Mouse (Mus musculus): ENCODE measurements at regions not wholly inside any gene's neighbourhood (a gene's known extent, or its start where the extent isn't known, plus 50 kb on each side); places are given as distances from the start of the nearest gene placed in this dataset.
A peak's percentile ranks its signal among the peaks of the same experiment; 100 is the strongest.

DNA sequence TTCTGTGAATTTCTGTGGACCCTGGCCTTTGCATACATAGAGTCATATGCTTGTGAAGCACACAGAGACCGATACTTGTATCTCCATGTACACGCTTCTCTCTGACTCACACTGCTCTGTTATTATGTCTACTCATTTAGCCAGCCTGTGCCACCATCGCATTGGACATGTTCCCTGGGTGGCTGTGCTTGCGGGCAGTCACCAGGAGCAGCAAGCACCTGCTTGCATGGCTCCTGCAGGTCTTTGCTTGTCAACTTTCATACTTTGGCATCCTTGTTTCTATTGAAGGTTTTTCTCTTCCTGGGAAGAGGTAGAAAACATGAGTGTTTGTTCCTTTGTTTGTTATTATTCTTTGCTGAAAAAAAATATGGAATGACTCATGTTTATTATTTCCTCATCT, 136.1 kb upstream of the Ahr start:
- WGBS (ENCODE audit: insufficient replicate concordance): 76% methylated on average over 4 of the region's 4 CpGs
- Histone ChIP-seq H3K4me1 (ENCODE audit: control insufficient read depth, low read depth, low read length) (no peaks in the 10 kb centered on the region), H3K4me3 (ENCODE audit: low read depth, low read length) (no peak overlapping the region), H3K9ac (ENCODE audit: low read depth, low read length) (no peak overlapping the region), H3K36me3 (ENCODE audit: control insufficient read depth, insufficient read depth) (no peaks in the 10 kb centered on the region), H3K27ac (ENCODE audit: low read length) (no peak overlapping the region), H3K9me3 (replicated peaks; ENCODE audit: control insufficient read depth, low read length) (no peaks in the 10 kb centered on the region), H3K4me2 (ENCODE audit: low read depth, low read length) (no peak overlapping the region), H3K27me3 (ENCODE audit: control insufficient read depth, insufficient read depth, low read depth, low read length) (no peaks in the 10 kb centered on the region)
- ATAC-seq (ENCODE audit: low read depth): no peak

DNA sequence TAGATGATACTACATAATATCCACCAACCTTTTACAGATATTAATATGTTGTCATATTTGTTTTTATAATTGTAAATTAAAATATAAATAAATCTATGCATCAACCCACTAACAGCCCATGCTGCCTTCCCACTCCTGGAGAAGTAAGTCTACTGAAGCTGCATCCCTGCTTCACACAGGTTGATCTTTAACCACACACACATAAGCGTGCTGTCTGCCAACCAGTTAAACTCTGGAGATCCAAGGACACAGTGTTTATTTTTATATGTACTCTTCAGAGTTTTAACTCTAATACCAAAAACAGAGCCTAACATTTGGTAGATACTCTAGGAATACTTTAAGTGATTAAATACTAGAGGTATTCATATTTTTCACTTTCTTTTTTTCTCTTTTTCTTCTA, 133.9 kb upstream of the Ahr start:
- Histone ChIP-seq H3K9ac (ENCODE audit: low read depth, low read length) (no peak overlapping the region), H3K36me3 (ENCODE audit: control insufficient read depth, insufficient read depth) (no peaks in the 10 kb centered on the region), H3K27ac (ENCODE audit: low read length) (no peak overlapping the region), H3K4me1 (ENCODE audit: control insufficient read depth, low read depth, low read length) (no peaks in the 10 kb centered on the region), H3K4me2 (ENCODE audit: low read depth, low read length) (no peak overlapping the region), H3K4me3 (ENCODE audit: low read depth, low read length) (no peak overlapping the region), H3K9me3 (replicated peaks; ENCODE audit: control insufficient read depth, low read length) (no peaks in the 10 kb centered on the region), H3K27me3 (ENCODE audit: control insufficient read depth, insufficient read depth, low read depth, low read length) (no peaks in the 10 kb centered on the region)
- ATAC-seq (ENCODE audit: low read depth): peak; percentile 52
- 69% methylated on average over 1 of the region's 1 CpGs for WGBS (ENCODE audit: insufficient replicate concordance)

DNA sequence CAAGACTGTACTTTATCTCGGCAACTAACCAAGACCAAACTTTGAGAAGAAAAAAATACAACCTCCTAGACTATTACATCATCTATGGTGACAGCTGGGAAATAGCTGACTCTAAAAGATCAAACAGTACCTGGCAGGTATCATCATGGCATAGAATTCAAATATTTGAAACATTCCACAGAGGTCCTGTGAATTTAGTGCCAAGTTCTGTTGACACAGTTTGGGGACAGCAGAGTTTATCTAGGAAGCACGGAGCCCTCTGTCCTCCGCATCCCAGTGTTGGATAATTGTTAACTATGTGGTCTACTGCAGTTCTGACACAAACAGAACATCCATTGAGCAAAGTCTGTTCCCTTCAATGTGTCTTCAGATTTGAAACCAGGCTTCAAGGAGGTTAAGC, 132.9 kb upstream of the Ahr start:
- no peaks in the 10 kb centered on the region for H3K4me1 ChIP-seq (ENCODE audit: control insufficient read depth, low read depth, low read length)
- H3K27ac ChIP-seq (ENCODE audit: low read length): peak overlapping the region; percentile 36
- WGBS (ENCODE audit: insufficient replicate concordance): 70% methylated on average over 3 of the region's 3 CpGs
- H3K9me3 ChIP-seq (replicated peaks; ENCODE audit: control insufficient read depth, low read length): no peaks in the 10 kb centered on the region
- H3K27me3 ChIP-seq (ENCODE audit: control insufficient read depth, insufficient read depth, low read depth, low read length): no peaks in the 10 kb centered on the region
- peak; percentile 88 for ATAC-seq (ENCODE audit: low read depth)
- no peak overlapping the region for H3K4me3 ChIP-seq (ENCODE audit: low read depth, low read length)
- H3K36me3 ChIP-seq (ENCODE audit: control insufficient read depth, insufficient read depth): no peaks in the 10 kb centered on the region
- no peak overlapping the region for H3K4me2 ChIP-seq (ENCODE audit: low read depth, low read length)
- no peak overlapping the region for H3K9ac ChIP-seq (ENCODE audit: low read depth, low read length)

DNA sequence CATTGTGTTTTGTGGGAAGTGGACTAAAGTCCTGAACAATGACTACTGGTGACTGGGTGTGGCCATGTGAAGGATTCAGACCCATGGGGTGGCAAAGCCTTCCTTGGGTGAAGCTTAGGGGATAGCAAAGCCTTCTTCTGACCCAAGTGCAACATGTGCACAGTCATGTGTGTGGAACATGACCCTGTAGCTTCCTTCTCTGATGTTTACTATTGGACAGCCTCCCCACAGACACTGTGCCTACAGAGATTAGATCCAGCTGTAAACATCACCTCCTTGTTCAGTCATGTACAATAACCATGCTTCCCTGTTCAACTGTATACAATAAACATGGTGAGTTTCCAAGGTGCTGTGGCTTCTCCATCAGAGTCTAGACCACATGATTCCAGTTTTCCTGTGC, 132.4 kb upstream of the Ahr start:
- peak overlapping the region; percentile 35 for H3K27ac ChIP-seq (ENCODE audit: low read length)
- H3K9ac ChIP-seq (ENCODE audit: low read depth, low read length): no peak overlapping the region
- no peak overlapping the region for H3K4me2 ChIP-seq (ENCODE audit: low read depth, low read length)
- H3K9me3 ChIP-seq (replicated peaks; ENCODE audit: control insufficient read depth, low read length): no peaks in the 10 kb centered on the region
- no peaks in the 10 kb centered on the region for H3K4me1 ChIP-seq (ENCODE audit: control insufficient read depth, low read depth, low read length)
- no peaks in the 10 kb centered on the region for H3K27me3 ChIP-seq (ENCODE audit: control insufficient read depth, insufficient read depth, low read depth, low read length)
- no peak overlapping the region for H3K4me3 ChIP-seq (ENCODE audit: low read depth, low read length)
- H3K36me3 ChIP-seq (ENCODE audit: control insufficient read depth, insufficient read depth): no peaks in the 10 kb centered on the region
- ATAC-seq (ENCODE audit: low read depth): 0 out of 2 replicates have a peak, but pooled peaks have one; percentile 14

DNA sequence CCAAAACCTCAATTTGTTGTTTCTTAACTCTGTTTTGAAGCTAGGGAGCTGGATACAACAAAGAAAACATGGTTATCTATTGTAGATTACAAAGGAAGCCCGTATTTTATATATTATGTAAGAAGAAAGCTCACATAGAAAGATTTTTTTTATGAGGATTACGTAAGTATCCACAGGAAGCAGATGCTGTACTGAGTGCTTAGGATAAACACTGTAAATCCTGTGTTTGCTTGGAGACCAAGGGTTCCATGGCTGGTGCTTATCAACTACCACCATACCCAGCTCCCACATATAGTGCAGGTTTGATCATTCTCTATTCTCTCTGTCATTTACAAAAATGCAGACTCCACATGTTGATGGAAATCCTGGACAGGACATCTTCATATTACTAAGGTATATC, 131.2 kb upstream of the Ahr start:
- WGBS (ENCODE audit: insufficient replicate concordance): 19% methylated on average over 2 of the region's 2 CpGs

DNA sequence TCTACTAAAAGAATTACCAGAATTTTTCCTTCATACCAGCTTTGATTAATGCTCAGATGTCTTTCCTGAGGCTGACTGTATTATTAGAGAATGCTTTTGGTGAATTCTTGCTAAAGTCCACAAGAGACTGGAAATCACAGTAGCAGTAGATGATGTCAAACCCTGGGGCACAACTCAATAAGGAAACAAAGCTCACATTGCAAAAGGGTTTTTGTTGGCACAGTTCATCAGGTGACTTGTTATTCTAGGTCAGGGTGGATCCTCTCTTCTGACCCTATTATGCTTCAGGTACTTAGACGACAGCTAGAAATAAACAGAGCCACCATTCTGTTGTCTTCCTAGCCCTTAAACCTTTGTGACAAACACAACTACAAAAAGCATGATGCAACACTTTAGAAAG, 128.2 kb upstream of the Ahr start:
- Histone ChIP-seq H3K4me2 (ENCODE audit: low read depth, low read length) (no peak overlapping the region), H3K4me1 (ENCODE audit: control insufficient read depth, low read depth, low read length) (no peaks in the 10 kb centered on the region), H3K36me3 (ENCODE audit: control insufficient read depth, insufficient read depth) (no peaks in the 10 kb centered on the region), H3K27ac (ENCODE audit: low read length) (0 out of 2 replicates have a peak overlapping the region, but pooled peaks have one; percentile 5), H3K27me3 (ENCODE audit: control insufficient read depth, insufficient read depth, low read depth, low read length) (no peaks in the 10 kb centered on the region), H3K9ac (ENCODE audit: low read depth, low read length) (no peak overlapping the region), H3K9me3 (replicated peaks; ENCODE audit: control insufficient read depth, low read length) (no peaks in the 10 kb centered on the region), H3K4me3 (ENCODE audit: low read depth, low read length) (no peak overlapping the region)
- WGBS (ENCODE audit: insufficient replicate concordance): 50% methylated on average over 1 of the region's 1 CpGs
- ATAC-seq (ENCODE audit: low read depth): peak; percentile 41; the same call in 1 of the 2 replicates

More for the DNA sequence above, 131.2 kb upstream of the Ahr start:
- no peak for ATAC-seq (ENCODE audit: low read depth)
- no peaks in the 10 kb centered on the region for H3K27me3 ChIP-seq (ENCODE audit: control insufficient read depth, insufficient read depth, low read depth, low read length)
- H3K9me3 ChIP-seq (replicated peaks; ENCODE audit: control insufficient read depth, low read length): no peaks in the 10 kb centered on the region
- H3K9ac ChIP-seq (ENCODE audit: low read depth, low read length): no peak overlapping the region
- H3K36me3 ChIP-seq (ENCODE audit: control insufficient read depth, insufficient read depth): no peaks in the 10 kb centered on the region
- no peak overlapping the region for H3K27ac ChIP-seq (ENCODE audit: low read length)
- no peaks in the 10 kb centered on the region for H3K4me1 ChIP-seq (ENCODE audit: control insufficient read depth, low read depth, low read length)
- no peak overlapping the region for H3K4me3 ChIP-seq (ENCODE audit: low read depth, low read length)
- H3K4me2 ChIP-seq (ENCODE audit: low read depth, low read length): no peak overlapping the region

DNA sequence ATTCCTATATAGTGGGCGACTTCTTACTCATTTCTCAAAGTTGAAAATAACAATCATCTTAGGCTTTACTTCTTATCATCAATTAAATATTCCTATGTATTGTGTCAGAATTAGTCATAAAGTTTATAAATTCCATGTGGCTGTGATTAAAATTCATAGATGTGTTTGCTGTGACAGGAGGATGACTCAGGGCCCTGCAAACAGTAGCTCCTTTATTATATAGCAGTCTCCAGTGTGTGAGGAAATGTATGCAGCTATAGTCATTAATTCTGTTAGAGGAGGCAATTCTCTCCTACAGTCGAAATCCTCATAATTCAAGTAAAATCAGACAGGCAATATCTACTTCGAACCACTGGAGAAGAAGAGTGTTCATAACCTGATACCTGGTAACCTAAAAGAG, 121.7 kb upstream of the Ahr start:
- ATAC-seq (ENCODE audit: low read depth): no peak
- Histone ChIP-seq H3K9me3 (replicated peaks; ENCODE audit: control insufficient read depth, low read length) (no peaks in the 10 kb centered on the region), H3K4me1 (ENCODE audit: control insufficient read depth, low read depth, low read length) (no peaks in the 10 kb centered on the region), H3K9ac (ENCODE audit: low read depth, low read length) (no peak overlapping the region), H3K27me3 (ENCODE audit: control insufficient read depth, insufficient read depth, low read depth, low read length) (no peaks in the 10 kb centered on the region), H3K27ac (ENCODE audit: low read length) (no peak overlapping the region), H3K36me3 (ENCODE audit: control insufficient read depth, insufficient read depth) (no peaks in the 10 kb centered on the region), H3K4me2 (ENCODE audit: low read depth, low read length) (no peak overlapping the region), H3K4me3 (ENCODE audit: low read depth, low read length) (no peak overlapping the region)
- WGBS (ENCODE audit: insufficient replicate concordance): 57% methylated on average over 3 of the region's 3 CpGs

DNA sequence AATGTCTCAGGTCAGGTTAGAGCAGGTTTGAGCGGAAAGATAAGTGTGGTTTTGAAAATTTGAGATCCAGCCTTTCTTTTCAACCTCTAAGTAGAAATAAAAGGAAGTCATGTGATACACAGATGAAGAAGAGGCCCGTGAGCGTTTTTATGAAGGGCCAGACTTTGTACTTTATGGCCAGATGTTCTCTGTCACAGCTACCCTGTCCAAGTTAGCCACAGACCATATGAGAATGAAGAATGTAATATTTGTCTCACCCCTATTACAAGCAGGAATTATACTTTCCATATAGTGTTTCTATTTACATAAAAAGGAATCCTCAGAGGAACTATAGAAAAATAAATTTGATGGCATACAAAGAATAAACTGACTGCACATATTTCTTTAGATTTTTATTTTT, 114.9 kb upstream of the Ahr start:
- no peaks in the 10 kb centered on the region for H3K27me3 ChIP-seq (ENCODE audit: control insufficient read depth, insufficient read depth, low read depth, low read length)
- no peak for ATAC-seq (ENCODE audit: low read depth)
- no peak overlapping the region for H3K4me2 ChIP-seq (ENCODE audit: low read depth, low read length)
- H3K4me1 ChIP-seq (ENCODE audit: control insufficient read depth, low read depth, low read length): no peaks in the 10 kb centered on the region
- 46% methylated on average over 3 of the region's 3 CpGs for WGBS (ENCODE audit: insufficient replicate concordance)
- H3K27ac ChIP-seq (ENCODE audit: low read length): no peak overlapping the region
- H3K4me3 ChIP-seq (ENCODE audit: low read depth, low read length): no peak overlapping the region
- H3K9me3 ChIP-seq (replicated peaks; ENCODE audit: control insufficient read depth, low read length): no peaks in the 10 kb centered on the region
- no peak overlapping the region for H3K9ac ChIP-seq (ENCODE audit: low read depth, low read length)
- no peaks in the 10 kb centered on the region for H3K36me3 ChIP-seq (ENCODE audit: control insufficient read depth, insufficient read depth)

DNA sequence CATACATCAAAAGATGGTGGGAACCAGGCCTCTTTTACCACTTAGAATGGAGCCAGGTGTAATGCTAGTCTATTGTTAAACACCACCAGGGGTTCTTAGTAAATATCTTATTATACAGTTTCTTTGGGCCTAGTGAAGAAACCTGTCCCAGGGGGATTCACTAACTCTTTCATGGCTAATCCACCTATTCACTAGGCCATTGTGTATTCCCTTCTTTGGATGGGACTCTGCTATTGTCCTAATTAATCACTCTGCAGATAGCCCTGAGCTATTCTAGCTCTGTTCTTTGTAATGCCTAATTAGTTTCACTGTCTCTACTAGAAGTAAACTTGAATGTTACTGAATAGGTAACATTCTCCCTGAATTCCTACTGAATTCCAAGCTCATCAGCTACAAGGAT, 107.6 kb upstream of the Ahr start:
- Histone ChIP-seq H3K4me1 (ENCODE audit: control insufficient read depth, low read depth, low read length) (no peaks in the 10 kb centered on the region), H3K36me3 (ENCODE audit: control insufficient read depth, insufficient read depth) (no peaks in the 10 kb centered on the region), H3K27me3 (ENCODE audit: control insufficient read depth, insufficient read depth, low read depth, low read length) (no peaks in the 10 kb centered on the region), H3K4me2 (ENCODE audit: low read depth, low read length) (no peak overlapping the region), H3K9me3 (replicated peaks; ENCODE audit: control insufficient read depth, low read length) (no peaks in the 10 kb centered on the region), H3K27ac (ENCODE audit: low read length) (no peak overlapping the region), H3K9ac (ENCODE audit: low read depth, low read length) (no peak overlapping the region), H3K4me3 (ENCODE audit: low read depth, low read length) (no peak overlapping the region)
- ATAC-seq (ENCODE audit: low read depth): no peak

DNA sequence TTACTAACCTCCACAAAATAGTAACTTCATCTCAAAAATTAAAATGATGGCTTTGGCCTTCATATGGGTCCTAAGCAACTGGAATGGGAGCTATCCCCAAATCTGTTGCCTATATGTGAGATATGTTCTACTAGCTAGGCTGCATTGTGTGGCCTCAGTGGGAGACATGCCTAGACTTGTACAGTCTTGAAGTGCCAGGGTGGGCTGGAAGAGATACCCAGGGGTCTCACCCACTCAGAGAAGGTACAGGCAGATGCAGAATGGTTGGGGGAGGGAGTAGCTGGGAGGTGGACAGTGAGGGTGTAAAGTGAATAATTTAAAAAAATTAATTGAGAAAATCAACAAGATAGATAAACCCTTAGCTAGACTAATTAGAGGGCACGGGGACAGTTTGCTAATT, 106.9 kb upstream of the Ahr start:
- H3K4me1 ChIP-seq (ENCODE audit: control insufficient read depth, low read depth, low read length): no peaks in the 10 kb centered on the region
- no peaks in the 10 kb centered on the region for H3K27me3 ChIP-seq (ENCODE audit: control insufficient read depth, insufficient read depth, low read depth, low read length)
- WGBS (ENCODE audit: insufficient replicate concordance): 50% methylated on average over 1 of the region's 1 CpGs
- no peaks in the 10 kb centered on the region for H3K36me3 ChIP-seq (ENCODE audit: control insufficient read depth, insufficient read depth)
- H3K27ac ChIP-seq (ENCODE audit: low read length): no peak overlapping the region
- no peaks in the 10 kb centered on the region for H3K9me3 ChIP-seq (replicated peaks; ENCODE audit: control insufficient read depth, low read length)
- H3K4me2 ChIP-seq (ENCODE audit: low read depth, low read length): no peak overlapping the region
- H3K4me3 ChIP-seq (ENCODE audit: low read depth, low read length): no peak overlapping the region
- no peak overlapping the region for H3K9ac ChIP-seq (ENCODE audit: low read depth, low read length)
- no peak for ATAC-seq (ENCODE audit: low read depth)
